Mouse (Mus musculus): ENCODE results near the gene Nfatc2.
A peak's percentile ranks its signal among the peaks of the same experiment; 100 is the strongest.

The Nfatc2 gene

DNA sequence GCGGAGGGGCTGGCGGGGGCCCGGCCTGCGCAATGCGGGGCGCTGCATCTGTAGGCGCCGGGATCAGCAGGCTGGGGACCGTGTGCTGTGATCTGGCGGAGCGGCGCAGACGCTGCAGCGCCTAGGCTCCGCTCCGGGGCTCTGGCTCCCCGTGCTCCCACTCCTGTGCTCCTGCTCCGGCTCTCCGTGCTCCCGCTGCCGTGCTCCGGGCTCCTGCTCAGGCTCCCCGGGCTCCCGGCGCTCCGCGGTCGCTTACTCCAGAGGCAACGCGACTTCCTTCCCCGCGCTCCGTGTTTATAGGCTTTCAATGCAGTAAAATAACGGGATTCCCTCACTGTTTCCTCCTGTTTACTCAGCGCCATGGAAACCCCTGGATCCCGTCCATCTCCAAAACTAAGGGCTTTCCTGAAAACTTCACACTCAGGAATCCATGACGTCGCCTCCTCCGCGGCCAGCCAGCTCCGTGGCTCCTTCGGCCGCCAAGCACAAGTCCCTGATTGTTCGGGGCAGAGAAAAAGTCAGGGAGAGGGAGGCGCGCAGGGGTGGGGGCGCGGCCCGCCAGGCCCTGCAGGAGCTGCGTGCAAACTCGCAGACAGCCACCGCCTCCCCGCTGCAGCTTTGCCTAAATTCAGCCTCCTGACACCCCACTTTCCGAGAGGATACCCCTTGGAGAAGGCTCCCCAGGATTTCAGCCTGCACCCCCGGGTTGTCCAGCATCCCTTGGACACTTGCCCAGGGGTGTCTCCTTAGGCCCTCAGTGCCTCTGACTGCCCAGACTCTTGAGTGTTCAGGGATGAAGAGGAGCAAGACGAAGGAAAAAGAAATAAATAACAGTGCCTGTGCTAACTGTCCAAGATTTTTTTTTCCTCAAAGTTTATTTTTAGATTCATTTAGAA is at the start of gene Nfatc2:
TSS of gene Nfatc2 (minus strand) at position 167 of the 896 bp plus-strand sequence.
- no peak for DNase-seq (ENCODE audit: low read depth in 1 of 2, low spot score in 2 of 2)

DNA sequence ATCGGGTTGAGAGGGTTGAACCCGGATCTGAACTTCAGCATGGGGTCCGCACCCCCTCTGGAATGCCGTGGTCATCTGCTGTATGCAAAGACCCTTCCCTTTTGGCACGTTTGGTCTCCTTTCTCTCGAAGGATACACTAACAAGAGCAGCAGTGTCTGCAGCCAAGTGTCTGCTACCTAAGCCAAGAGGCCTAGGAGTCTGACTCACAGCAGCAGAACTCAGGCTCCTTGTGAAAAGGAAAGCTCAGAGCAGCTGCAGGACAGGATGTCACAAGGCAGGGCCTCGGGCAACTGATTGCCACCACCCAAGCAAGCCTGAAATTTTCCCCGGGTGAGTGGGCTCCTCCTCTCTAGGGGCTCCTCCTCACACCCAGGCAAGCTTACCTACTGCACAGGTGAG is 46.7 kb upstream of the Nfatc2 start:
- no peak for DNase-seq (ENCODE audit: low read depth in 1 of 2, low spot score in 2 of 2)

DNA sequence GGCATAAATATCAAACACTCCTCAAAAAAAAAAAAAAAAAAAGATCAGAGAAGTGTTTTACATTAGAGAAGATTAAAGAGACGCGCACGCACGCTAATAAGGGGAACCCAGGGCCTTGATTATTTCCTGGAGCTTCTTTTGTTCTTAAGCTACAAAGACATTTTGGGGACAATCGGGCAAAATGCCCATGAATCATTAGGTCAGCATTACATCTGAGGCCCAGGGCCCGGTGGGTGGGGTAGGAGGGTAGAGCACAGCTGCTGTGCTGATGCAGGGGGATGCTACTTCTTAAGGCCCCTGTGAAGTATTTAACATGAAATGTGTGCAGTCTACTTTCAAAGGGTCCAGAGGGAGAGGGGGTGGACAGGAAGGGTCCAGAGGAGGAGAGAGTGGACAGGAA is 43.4 kb upstream of the Nfatc2 start:
- no peak for DNase-seq (ENCODE audit: low read depth in 1 of 2, low spot score in 2 of 2)

DNA sequence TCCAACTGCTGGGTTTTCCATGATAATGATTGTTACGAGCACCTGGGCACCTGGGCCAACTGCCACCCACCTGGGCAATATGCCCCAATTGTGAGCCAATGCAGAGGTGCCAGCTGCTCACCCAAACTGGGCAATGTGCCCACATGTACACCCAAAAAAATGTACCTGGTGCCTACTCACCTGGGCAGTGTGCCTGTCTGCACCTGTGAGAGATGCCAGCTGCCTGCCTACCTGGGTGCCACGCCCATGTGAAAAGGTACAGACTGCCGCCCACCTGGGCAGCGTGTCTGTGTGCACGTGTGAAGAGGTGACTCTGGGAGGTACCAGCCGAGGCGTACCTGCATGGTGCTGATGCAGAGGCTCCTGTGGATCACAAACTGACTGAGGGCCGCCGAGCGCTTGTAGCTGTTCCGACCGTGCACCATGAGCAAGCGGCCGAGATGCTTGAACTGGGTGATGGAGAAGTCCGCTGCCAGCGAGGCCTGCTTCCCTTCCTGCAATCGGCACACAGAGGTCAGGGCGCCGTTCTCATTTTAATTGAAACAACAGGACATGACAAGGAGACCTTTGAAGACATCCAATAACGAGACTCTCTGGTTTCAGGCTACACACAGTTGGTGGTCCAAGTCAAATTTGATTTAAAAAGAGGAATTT is 42.2 kb upstream of the Nfatc2 start:
- DNase-seq (ENCODE audit: low read depth in 1 of 2, low spot score in 2 of 2) = no peak

DNA sequence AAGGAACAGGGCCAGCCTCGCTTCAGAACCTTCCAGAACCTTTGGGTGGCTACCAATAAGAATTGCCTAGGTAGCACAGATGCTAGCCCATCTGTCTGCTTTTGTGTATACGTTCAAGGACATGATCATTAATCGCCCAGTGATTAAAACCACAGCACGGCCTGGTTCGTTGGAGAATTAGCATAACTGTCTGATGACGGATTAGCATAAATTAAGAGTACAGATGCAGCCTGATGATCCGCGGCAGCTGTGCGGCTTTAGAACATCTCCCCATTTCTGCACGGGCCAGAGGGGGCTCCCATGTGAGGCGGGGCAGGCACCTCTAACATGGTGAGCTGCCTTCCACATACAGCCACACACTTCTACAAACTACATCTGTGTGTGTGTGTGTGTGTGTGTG is 40.7 kb upstream of the Nfatc2 start:
- DNase-seq (ENCODE audit: low read depth in 1 of 2, low spot score in 2 of 2) = no peak

DNA sequence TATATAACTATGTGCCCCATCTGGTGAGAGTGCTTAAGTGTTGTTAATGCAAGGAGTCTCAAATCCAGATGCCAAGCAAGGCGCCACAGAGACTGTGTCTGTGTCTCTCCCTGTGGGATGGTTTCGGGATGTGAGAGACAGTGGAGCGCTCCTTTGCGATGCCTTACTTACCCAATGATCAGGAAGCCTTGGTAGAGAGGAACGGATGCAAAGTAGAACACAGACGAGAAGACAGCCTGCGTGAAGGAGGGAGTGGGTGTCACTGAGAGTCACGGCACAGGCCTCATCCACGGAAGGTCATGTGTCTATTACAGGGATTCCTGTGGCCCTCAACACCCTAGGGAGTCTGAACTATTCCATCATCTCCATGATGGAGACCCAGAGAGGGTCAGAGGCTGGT is 39.0 kb upstream of the Nfatc2 start:
- DNase-seq (ENCODE audit: low read depth in 1 of 2, low spot score in 2 of 2) = no peak

DNA sequence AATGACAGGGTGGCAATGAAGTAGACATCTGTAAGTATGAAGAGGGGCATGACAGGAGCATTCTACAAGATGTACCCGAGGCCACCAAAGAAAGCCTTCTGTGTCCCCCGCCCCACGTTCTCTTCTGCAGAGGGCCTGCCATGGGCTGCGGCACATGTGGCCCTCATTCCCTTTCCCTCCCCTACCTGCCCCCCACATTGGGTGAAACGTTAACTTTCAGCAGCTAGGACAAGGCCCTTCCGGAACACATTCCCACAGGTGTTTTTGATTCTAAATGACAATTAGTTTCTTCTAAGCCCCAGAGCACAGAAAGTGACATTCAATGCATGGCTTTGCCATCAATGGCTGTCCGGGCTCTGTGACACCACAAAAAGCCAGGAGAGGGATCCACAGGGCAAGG is 33.4 kb upstream of the Nfatc2 start:
- DNase-seq (ENCODE audit: low read depth in 1 of 2, low spot score in 2 of 2) = no peak

DNA sequence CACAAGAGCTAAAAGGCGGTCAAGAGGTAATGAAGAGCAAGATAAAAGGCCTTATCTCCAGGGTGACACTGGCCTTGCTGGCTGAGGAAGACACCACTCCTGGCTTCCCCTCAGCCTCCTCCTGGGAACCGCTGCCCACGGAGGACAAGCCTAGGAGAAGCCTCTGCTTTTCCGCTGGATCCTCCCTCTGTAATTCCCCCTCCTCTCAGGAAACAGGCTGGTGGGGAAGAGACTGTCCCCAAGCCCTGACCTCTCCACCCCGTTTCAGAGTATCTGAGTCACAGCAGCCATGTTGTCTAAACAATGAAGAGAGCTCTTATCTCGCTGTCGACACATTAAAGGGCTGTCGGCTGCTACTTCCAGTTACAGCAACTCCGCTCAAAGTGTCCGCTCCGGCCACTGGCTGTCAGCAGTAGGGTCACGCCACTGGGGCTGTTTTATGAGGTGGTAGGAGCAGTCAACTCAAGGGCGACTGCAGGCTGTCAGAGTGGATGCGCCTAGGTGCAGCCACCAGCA is 31.9 kb upstream of the Nfatc2 start:
- DNase-seq (ENCODE audit: low read depth in 1 of 2, low spot score in 2 of 2) = no peak

DNA sequence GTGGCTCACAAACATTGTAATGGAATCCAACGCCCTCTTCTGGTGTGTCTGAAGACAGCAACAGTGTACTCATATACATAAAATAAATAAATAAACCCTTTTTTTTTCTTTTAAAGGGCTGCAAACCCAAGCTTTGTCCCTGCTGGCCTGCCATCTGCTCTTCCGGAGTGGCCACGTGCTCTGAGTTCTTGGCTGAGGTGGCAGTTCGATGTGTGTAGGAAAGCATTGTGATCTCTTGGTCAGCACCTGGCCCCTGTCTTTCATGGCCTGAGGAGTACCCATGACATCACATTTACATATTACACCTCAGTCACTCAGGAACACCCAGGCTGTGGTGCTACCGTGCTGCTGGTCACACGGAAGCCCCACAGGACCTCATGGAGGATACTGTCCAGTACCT is 31.1 kb upstream of the Nfatc2 start:
- no peak for DNase-seq (ENCODE audit: low read depth in 1 of 2, low spot score in 2 of 2)

DNA sequence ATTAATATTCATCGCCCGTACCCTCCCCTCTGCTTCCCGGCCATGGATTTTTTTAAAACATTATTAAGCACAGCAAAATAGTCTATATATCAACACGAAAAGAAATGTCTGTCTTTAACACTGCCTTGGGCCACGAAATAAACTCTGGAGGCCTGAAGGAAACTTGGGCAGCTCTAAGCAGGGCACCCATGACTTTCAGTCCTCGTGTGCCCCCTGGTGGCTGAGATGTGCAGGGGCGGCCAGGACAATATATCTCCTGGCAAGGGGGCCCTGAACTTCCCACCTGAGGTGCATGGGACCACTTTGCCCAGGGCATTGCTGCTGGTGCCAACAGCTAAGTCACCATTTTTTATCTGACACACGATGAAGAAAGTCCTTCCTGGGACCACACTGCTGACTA is 27.3 kb upstream of the Nfatc2 start:
- DNase-seq (ENCODE audit: low read depth in 1 of 2, low spot score in 2 of 2) = peak in 1 of 2 experiments; percentile 47

DNA sequence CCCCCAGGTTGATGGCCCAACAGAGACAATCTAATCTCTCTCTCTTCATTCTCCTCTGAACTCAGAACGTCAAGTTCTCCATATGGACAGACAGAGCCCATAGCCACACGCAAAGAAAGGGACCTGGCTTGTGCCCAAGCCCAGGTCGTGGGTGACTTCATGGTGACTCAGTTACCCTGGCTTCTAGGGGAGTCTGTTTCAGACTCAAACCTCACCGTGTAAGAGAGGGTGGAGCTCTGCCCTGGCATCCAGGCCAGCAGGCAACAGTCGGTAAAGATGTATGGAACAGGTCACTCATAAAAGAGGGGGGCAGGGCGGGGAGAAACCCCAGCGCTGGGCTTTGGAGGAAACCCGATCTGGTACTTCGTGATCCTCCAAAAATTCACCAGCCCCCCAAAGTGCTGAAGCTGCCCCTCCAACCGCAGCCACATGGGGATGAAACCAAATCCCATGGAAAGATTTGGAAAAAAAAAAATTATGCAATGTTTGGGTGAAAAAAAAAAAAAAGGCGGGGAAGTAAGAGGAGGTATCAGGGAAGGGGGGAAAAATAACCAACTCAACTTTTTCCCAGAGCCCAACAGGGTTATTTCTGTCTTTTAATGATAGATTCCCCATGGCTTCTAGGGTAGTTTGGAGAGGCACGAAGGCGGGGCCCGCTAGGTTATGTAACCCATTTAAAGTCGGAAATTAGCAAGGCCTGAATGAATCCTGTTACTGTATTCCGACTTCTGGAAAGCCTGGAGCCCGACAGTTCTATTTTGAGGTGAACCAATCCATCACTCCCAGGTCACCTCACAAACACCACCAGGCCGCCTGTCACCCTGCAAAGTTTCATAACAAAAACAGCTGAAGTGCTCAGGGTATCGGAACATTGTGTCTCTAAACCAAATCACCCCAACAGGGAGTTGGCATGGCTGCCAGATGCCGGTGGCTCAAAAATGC is 26.6 kb upstream of the Nfatc2 start:
- no peak for DNase-seq (ENCODE audit: low read depth in 1 of 2, low spot score in 2 of 2)

DNA sequence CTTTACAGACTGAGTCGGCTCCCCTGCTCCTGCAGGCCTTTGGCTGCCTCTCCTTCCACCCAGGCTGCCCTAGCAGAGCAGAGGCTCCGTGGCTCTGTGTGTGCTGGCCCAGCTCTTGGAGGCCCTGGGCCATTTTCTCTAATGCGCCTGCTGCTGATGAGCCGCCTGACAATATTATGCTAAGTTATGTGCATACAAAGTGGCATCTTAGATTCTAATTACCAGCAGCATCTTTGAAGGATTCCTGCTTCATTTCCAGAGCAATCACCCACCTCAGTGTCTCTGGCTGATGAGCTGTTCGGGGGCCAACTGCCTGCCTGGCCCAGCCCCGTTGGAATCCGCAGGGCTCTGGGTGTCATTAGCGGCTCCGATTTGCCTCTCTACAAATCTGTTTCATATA is 24.9 kb upstream of the Nfatc2 start:
- no peak for DNase-seq (ENCODE audit: low read depth in 1 of 2, low spot score in 2 of 2)

DNA sequence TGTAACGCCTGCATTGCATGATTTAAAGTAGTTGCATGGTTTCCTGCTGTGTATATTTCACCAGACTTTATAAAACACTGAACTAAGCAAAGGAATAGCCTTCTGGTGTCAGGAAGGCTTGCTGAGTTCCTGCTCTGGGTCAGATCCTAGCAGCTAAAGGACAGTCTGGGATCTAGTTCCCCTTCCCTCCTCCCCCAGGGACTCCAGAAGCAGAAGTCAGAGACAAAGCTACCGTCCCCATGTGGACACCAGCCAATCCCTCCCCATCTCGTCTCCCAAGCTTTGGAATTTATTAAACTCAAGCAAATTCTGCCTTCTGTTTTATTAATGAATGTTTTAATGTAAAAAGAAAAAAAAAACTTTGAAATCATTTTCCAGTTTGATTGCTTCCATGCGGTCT is 23.6 kb upstream of the Nfatc2 start:
- no peak for DNase-seq (ENCODE audit: low read depth in 1 of 2, low spot score in 2 of 2)

DNA sequence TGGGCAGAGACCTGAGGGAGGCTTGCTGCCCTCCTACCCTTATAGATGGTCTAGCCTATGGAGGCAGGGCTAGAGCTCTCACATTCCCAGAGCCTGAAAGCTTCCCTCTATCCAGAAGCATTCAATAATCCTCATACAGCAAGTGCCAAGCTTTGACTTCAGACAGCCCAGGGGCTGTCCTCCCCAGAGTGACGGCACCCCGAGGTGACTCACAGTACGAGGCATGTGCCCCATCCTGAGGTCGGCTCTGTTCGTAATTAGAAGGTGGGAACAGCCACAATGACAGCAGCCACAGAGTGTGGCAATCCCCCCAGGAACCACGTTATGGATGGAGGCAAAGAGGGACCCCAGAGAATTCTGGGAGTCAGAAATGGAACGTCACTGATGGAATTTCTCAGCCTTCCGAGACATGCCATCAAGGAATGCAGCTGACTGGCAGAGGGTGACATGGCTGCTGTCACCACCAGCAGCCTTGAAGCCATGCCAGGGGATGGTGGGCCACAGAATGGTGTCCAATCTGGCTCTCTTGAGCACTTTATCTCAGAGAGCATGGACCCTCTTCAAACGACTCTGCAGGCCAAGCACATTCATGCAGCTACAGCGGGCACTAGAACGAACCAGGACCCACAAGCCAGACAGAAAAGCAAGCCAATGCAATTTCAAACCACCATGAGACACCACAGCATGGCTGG is 19.8 kb upstream of the Nfatc2 start:
- DNase-seq (ENCODE audit: low read depth in 1 of 2, low spot score in 2 of 2) = no peak

DNA sequence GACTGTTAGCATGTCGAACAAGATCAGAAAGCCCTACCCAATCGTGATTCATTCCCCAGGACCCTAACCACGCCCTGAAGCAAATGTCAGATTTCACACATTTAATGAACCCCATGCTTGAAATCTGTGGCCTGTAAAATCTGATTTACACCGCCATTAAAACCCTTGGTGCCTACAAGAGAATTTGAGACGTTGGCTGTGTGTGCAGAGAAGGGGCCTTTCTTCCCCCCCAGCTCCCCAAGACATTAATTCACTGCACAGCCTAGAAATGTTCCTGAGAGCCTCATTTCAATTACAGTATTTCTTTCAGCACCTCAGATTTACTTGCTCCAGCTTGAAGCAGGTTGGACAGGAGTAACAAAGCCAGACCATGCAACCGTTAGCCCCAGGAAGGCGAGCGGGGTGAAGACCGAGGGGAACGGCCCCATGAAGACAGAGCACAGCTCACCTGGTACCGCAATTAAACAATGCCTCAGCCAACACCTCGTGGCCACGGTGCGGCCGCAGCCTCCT is 16.8 kb upstream of the Nfatc2 start:
- DNase-seq (ENCODE audit: low read depth in 1 of 2, low spot score in 2 of 2) = no peak

DNA sequence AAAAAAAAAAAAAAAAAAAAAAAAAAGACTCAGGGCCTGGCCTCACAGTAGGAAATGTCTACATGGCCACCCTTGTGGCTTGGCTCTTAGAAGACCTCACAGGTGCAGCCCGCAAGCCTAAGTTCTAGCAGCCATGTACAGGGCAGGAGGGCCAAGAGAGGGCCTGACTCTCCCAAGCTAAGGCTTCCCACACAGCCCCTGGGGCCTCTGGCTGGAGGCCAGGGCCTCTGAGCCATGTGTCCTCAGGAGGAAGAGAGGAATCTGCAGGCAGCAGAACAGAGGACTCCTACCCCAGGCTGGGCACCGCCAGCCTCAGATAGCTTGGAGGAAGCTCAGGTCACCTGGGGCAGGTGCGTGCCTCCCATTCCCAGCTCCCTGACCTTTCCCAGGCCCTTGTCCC is 13.7 kb upstream of the Nfatc2 start:
- no peak for DNase-seq (ENCODE audit: low read depth in 1 of 2, low spot score in 2 of 2)

DNA sequence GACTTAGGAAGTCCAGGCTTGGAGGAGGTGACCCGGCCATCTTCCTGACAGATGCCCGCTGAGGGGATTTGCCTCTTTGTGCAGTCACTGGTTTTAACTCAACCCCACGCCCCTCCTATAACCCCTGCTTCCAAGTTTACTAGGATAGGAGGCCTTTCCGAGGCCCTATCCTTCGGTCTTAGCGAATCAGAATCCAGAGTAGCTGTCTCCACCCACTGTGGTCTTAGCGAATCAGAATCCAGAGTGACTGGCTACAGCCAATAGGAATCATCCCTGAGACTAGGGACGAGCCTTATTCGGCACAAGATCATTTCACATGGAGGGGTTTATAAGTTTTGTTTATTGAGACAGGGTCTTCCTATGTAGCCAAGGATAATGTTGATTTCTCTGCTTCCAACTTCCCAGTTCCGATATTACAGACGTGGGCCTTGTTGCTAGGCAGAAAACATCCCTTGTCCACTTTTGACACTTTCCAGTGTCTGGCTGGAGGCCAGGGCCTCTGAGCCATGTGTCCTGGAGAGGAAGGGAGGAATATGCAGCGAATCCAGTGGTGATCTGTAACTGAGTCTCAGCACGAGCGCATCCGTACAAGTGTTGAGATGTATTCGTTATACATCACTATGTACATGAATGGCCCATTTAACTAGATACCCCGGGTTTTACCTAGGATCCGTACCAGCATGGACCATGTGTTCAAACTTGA is 12.9 kb upstream of the Nfatc2 start:
- no peak for DNase-seq (ENCODE audit: low read depth in 1 of 2, low spot score in 2 of 2)

DNA sequence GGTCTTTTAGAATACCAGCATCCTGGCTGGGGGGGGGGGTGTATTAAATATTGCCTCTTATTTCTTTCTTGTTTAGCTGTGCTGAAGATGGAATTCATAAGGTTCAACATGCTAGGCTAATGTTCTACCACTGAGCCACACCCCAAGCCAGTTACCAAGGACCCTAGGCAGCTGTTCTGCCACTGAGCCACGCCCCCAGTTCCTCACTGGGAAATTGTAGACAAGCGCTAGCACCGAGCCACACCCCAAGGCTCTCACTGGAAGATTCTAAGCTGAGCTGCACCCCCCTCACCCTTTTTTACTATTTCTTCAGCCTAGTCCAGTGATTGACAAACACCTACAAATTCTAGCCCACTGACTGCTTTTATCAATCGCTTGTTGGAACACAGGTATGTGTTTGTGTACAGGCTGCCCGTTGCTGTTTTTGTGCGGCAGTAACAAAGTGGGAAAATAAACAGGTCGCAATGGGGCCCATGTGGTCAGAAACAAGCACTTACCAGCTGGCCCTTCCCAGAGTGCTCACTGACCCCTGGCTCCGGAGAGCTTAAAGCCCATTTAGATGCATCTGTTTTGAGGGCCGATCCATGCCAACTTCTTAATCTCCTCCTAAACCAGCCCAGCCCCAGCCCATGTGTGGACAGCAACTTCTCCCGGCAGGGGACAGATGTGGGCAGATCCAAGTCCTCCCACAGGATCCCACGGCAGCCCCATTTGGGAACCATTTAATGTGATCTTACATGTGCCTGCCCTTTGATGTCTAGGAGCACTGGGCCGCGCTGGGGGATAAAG is 11.8 kb upstream of the Nfatc2 start:
- no peak for DNase-seq (ENCODE audit: low read depth in 1 of 2, low spot score in 2 of 2)

DNA sequence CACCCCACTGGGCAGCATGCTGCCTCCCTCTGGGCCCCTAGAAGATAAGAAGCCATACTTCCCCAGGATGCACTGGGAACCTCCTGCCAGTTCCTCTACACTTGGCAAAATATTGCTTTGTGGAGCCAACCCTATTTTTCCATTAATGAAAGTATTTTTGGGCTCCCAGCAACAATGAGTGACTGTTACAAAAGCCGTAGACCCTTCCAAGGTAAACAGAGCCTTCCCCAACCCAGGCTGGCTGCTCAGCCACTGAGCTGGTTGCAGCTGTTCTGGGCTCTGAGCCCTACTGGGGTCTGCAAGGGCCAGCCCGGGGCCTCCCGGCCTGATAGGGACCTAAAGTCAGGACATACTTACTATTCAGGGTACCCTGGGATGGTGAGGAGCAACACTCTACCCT is 9.5 kb upstream of the Nfatc2 start:
- no peak for DNase-seq (ENCODE audit: low read depth in 1 of 2, low spot score in 2 of 2)

Measured in monocyte, adult 2 months (primary cell).